Mouse (Mus musculus): ENCODE results near the gene Coch.
"Not testable (repeated sequence)": the region's sequence is repeated elsewhere in the genome, so short reads cannot be mapped to it uniquely, and the experiment has no call there.

The Coch gene

DNA sequence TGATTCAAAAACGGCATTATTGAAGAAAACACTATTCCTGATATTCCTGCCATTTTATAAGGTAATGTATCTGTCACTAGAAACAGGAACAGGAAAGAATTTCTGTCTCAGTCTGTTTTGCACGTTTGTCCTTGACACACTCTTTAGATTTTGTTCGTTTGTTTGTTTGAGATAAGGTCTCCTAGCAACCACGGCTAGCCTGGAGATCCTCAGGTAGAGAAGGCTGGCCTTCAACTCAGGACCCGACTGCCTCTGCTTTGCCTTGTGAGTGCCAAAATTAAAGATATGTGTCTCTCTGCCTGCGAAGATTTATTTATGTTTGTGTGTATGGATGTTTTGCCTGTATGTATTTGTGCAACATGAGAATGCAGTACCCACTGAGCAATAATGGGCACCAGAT, 48.7 kb downstream of the Coch start:
- DNase-seq (ENCODE audit: low spot score in 2 of 2): no peak

DNA sequence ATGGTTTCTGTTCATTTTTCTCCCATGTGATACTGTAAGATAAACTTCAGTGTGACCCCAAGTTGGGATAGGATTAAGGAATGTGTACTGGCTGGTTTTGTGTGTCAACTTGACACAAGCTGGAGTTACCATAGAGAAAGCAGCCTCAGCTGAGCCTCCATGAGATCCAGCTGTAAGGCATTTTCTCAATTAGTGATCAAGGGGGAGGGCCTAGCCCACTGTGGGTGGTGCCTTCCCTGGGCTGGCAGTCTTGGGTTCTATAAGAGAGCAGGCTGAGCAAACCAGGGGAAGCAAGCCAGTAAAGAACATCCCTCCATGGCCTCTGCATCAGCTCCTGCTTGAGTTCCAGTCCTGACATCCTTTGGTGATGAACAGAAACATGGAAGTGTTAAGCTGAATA, 56.3 kb downstream of the Coch start:
- not testable (repeated sequence) for DNase-seq (ENCODE audit: low spot score in 2 of 2)
